In genomic region chr4:43530581-43530980, GRCm38 (mm10) we compare ENCODE assay signal across 9 mouse cellular contexts. TPM values are rescaled to one million over a fixed set of nuclear protein-coding genes. Genes with fewer than 3 reads are reported as not detected.
DNase-seq lines count a peak whose midpoint lies in the region; ATAC-seq lines count a peak whose summit lies in the region.
"Had no signal": no experiment of that assay in that cellular context is flagged by ENCODE, and none has a peak within 500 bp of the region (broad histone marks: within the 10 kb centered on the region; RNA-seq: fewer than 3 reads in every experiment).

No protein-coding gene starts in this region.

- WGBS in embryonic facial prominence, embryonic 14.5 days: 22% methylated on average over 7 of the region's 7 CpGs

- no peaks in the 10 kb centered on the region for H3K4me1 ChIP-seq in embryonic facial prominence, embryonic 14.5 days (ENCODE audit: control insufficient read depth, insufficient read depth, low read length)
- H3K4me1 ChIP-seq: stomach, embryonic 15.5 days had no signal

- no peak for ATAC-seq in embryonic facial prominence, embryonic 14.5 days (ENCODE audit: low read depth)
- peak; percentile 52 to 77 for ATAC-seq in hematopoietic stem cell, adult 5-6 weeks (replicated peaks in 1 of 2; ENCODE audit: insufficient read depth in 1 of 2, low FRiP score in 2 of 2, low TSS enrichment in 1 of 2, low read depth in 1 of 2, poor library complexity in 2 of 2, severe bottlenecking in 2 of 2)
- peak; percentile 70 for ATAC-seq in megakaryocyte-erythroid progenitor cell, adult 5-6 weeks (replicated peaks; ENCODE audit: low FRiP score, low TSS enrichment, poor library complexity, severe bottlenecking)

- H3K4me3 ChIP-seq in embryonic facial prominence, embryonic 14.5 days (ENCODE audit: low read depth, low read length): no peak overlapping the region
- H3K4me3 ChIP-seq: stomach, embryonic 15.5 days had no signal

- peaks cover 50% of the 10 kb centered on the region for H3K36me3 ChIP-seq in embryonic facial prominence, embryonic 14.5 days (ENCODE audit: control insufficient read depth, insufficient read depth, low read length)

- H3K27ac ChIP-seq in embryonic facial prominence, embryonic 14.5 days (replicated peaks; ENCODE audit: low read depth, low read length): no peak overlapping the region

- no peak overlapping the region for H3K9ac ChIP-seq in embryonic facial prominence, embryonic 14.5 days (ENCODE audit: low read depth, low read length)
- H3K9ac ChIP-seq: stomach, embryonic 15.5 days had no signal

- no peak overlapping the region for H3K4me2 ChIP-seq in embryonic facial prominence, embryonic 14.5 days (ENCODE audit: low read depth, low read length)
- H3K4me2 ChIP-seq: stomach, embryonic 15.5 days had no signal

- no peaks in the 10 kb centered on the region for H3K27me3 ChIP-seq in embryonic facial prominence, embryonic 14.5 days (replicated peaks; ENCODE audit: control insufficient read depth, insufficient read depth, low read length)
- H3K27me3 ChIP-seq: stomach, embryonic 15.5 days had no signal

- H3K9me3 ChIP-seq in embryonic facial prominence, embryonic 14.5 days (ENCODE audit: control insufficient read depth, low read length): no peaks in the 10 kb centered on the region
- H3K9me3 ChIP-seq: stomach, embryonic 15.5 days had no signal

- peak; percentile 58 for DNase-seq in heart, adult 8-10 months (ENCODE audit: low spot score)
- no peak for DNase-seq in heart, adult 11 months
- peak; percentile 84 to 88 for DNase-seq in adrenal gland, postnatal 36 days
- peak; percentile 82 for DNase-seq in embryonic facial prominence, embryonic 14.5 days (ENCODE audit: low spot score)
- peak; percentile 67 for DNase-seq in left cerebral cortex, adult 11 months (ENCODE audit: low spot score)
- peak; percentile 55 to 77 for DNase-seq in spleen, postnatal 14 days (ENCODE audit: low spot score in 2 of 2)

RNA-seq across cellular contexts. Expression of gene Tpm2, which starts 7.0 kb away (rescaled TPM):
- total RNA-seq in heart, adult 8-10 months (2022): 10 to 100 TPM; 25.4 to 34.9 (median 31.1) TPM
- total RNA-seq in adrenal gland, postnatal 36 days (2021): 100 to 1,000 TPM in 1 of 2 experiments, 10 to 100 TPM in 1; 69.6 to 143 TPM
- polyA plus RNA-seq in embryonic facial prominence, embryonic 14.5 days (2014; fragmentation: Nextera tagmentation; extraction: Ambion mirVana): 811 and 1,069 TPM in 2 replicates
- total RNA-seq in hematopoietic stem cell, adult 5-6 weeks (2017): 18.6 and 28.2 TPM in 2 replicates
- total RNA-seq in megakaryocyte-erythroid progenitor cell, adult 5-6 weeks (2014; fragmentation: Nextera tagmentation): not detected in 2 replicates
- total RNA-seq in megakaryocyte-erythroid progenitor cell, adult 5-6 weeks (2017): 0.09 TPM in 1 of 2 replicates, not detected in the other

RNA-seq across cellular contexts. Expression of gene Car9, which starts 23.8 kb away (rescaled TPM):
- 1 to 10 TPM in 1 of 4 experiments, under 1 TPM in 3; 0.25 to 1.0 (median 0.52) TPM for total RNA-seq in heart, adult 8-10 months (2022)
- 1 to 10 TPM in 1 of 2 experiments, under 1 TPM in 1; 0.49 to 1.2 TPM for total RNA-seq in adrenal gland, postnatal 36 days (2021)
- polyA plus RNA-seq in embryonic facial prominence, embryonic 14.5 days (2014; fragmentation: Nextera tagmentation; extraction: Ambion mirVana): 0.43 and 1.1 TPM in 2 replicates
- total RNA-seq in hematopoietic stem cell, adult 5-6 weeks (2017): 2.4 and 10.6 TPM in 2 replicates
- total RNA-seq in megakaryocyte-erythroid progenitor cell, adult 5-6 weeks (2014; fragmentation: Nextera tagmentation): 3.6 and 11.8 TPM in 2 replicates
- total RNA-seq in megakaryocyte-erythroid progenitor cell, adult 5-6 weeks (2017): 2.1 and 3.3 TPM in 2 replicates

RNA-seq across cellular contexts. Expression of gene Arhgef39, which starts 31.1 kb away (rescaled TPM):
- not detected for total RNA-seq in heart, adult 8-10 months (2022)
- 1 to 10 TPM; 2.6 to 3.5 TPM for total RNA-seq in adrenal gland, postnatal 36 days (2021)
- 22.3 and 29.5 TPM in 2 replicates for polyA plus RNA-seq in embryonic facial prominence, embryonic 14.5 days (2014; fragmentation: Nextera tagmentation; extraction: Ambion mirVana)
- total RNA-seq in hematopoietic stem cell, adult 5-6 weeks (2017): 66.5 and 76.9 TPM in 2 replicates
- total RNA-seq in megakaryocyte-erythroid progenitor cell, adult 5-6 weeks (2014; fragmentation: Nextera tagmentation): 44.3 and 50.3 TPM in 2 replicates
- total RNA-seq in megakaryocyte-erythroid progenitor cell, adult 5-6 weeks (2017): 27.2 and 32.7 TPM in 2 replicates

RNA-seq across cellular contexts. Expression of gene Creb3, which starts 31.6 kb away (rescaled TPM):
- total RNA-seq in heart, adult 8-10 months (2022): 10 to 100 TPM; 39.7 to 48.8 (median 43.2) TPM
- total RNA-seq in adrenal gland, postnatal 36 days (2021): 100 to 1,000 TPM; 117 to 170 TPM
- polyA plus RNA-seq in embryonic facial prominence, embryonic 14.5 days (2014; fragmentation: Nextera tagmentation; extraction: Ambion mirVana): 79.6 and 83.0 TPM in 2 replicates
- total RNA-seq in hematopoietic stem cell, adult 5-6 weeks (2017): 76.7 and 97.5 TPM in 2 replicates
- total RNA-seq in megakaryocyte-erythroid progenitor cell, adult 5-6 weeks (2014; fragmentation: Nextera tagmentation): 9.6 and 12.7 TPM in 2 replicates
- 19.4 and 42.2 TPM in 2 replicates for total RNA-seq in megakaryocyte-erythroid progenitor cell, adult 5-6 weeks (2017)

RNA-seq across cellular contexts. Expression of gene Tln1, which starts 31.9 kb away (rescaled TPM):
- total RNA-seq in heart, adult 8-10 months (2022): 100 to 1,000 TPM in 2 of 4 experiments, 10 to 100 TPM in 2; 96.1 to 117 (median 101) TPM
- total RNA-seq in adrenal gland, postnatal 36 days (2021): 100 to 1,000 TPM; 241 to 244 TPM
- 67.8 and 70.2 TPM in 2 replicates for polyA plus RNA-seq in embryonic facial prominence, embryonic 14.5 days (2014; fragmentation: Nextera tagmentation; extraction: Ambion mirVana)
- 306 and 337 TPM in 2 replicates for total RNA-seq in hematopoietic stem cell, adult 5-6 weeks (2017)
- total RNA-seq in megakaryocyte-erythroid progenitor cell, adult 5-6 weeks (2014; fragmentation: Nextera tagmentation): 105 and 175 TPM in 2 replicates
- 211 and 304 TPM in 2 replicates for total RNA-seq in megakaryocyte-erythroid progenitor cell, adult 5-6 weeks (2017)

Comparison
In these comparisons a context has a peak if more than half of its experiments do, and no peak if none do; other contexts are left out.
1. RNA of gene Tpm2, which starts 7.0 kb away (total RNA-seq): 69.6 to 143 TPM in adrenal gland, postnatal 36 days, 25.4 to 34.9 TPM in heart, adult 8-10 months and 18.6 to 28.2 TPM in hematopoietic stem cell, adult 5-6 weeks; 0.09 TPM in megakaryocyte-erythroid progenitor cell, adult 5-6 weeks; every median in the first group is over 10 times any median in the second.
2. RNA of gene Arhgef39, which starts 31.1 kb away (total RNA-seq): 66.5 to 76.9 TPM in hematopoietic stem cell, adult 5-6 weeks and 27.2 to 50.3 TPM in megakaryocyte-erythroid progenitor cell, adult 5-6 weeks; 2.6 to 3.5 TPM in adrenal gland, postnatal 36 days and not detected in heart, adult 8-10 months; every median in the first group is over 4 times any median in the second.